Mouse (Mus musculus) left cerebral cortex, postnatal 14 days (tissue): ENCODE results near the gene Ak1. TPM values are rescaled to one million over a fixed set of nuclear protein-coding genes. Genes with fewer than 3 reads are reported as not detected.

Source experiments
- DNase-seq, 2 experiments: peaks; one replicate each; pipeline ENCODE4 v3.0.0; 2021 to 2022; ENCODE audit warnings: low spot score in 2 of 2, mixed read lengths in 1 of 2
- intact Hi-C: fragments of 180-260 bp; cut with DNase I; formaldehyde crosslinking; loops from one replicate; pipeline ENCODE4 v1.15.1; 2025
- total RNA-seq, 2 experiments: library from RNA; stranded (reverse); gene quantifications; 2 replicates each; pipeline ENCODE4 v1.2.3; 2021

Gene Ak1
- total RNA-seq, 2 experiments from 2014 or later = 162 to 164 TPM

GRCm38 (mm10) chr2:32642813-32643212 lies 21.3 kb downstream of the Ak1 start:
- no peak for DNase-seq
- intact Hi-C loops = no loop called here

- intact Hi-C loops = no loop called here
- DNase-seq = no peak
Measured at GRCm38 (mm10) chr2:32644083-32644482, 22.5 kb downstream of the Ak1 start.

GRCm38 (mm10) chr2:32644799-32645475 lies 23.4 kb downstream of the Ak1 start:
- DNase-seq = no peak
- intact Hi-C loops = no loop called here

- no peak for DNase-seq
- intact Hi-C loops = no loop called here
Measured at GRCm38 (mm10) chr2:32645647-32646046, 24.1 kb downstream of the Ak1 start.

GRCm38 (mm10) chr2:32646379-32647056 lies 25.0 kb downstream of the Ak1 start, which contains the start of gene Eng:
TSS of gene Eng (plus strand) at chr2:32646595.
- no peak for DNase-seq
- intact Hi-C loops = no loop called here

GRCm38 (mm10) chr2:32647366-32647765 lies 25.8 kb downstream of the Ak1 start:
- no peak for DNase-seq
- intact Hi-C loops = no loop called here

GRCm38 (mm10) chr2:32653764-32654163 lies 32.2 kb downstream of the Ak1 start:
- DNase-seq = no peak
- intact Hi-C loops = no loop called here

- no peak for DNase-seq
- intact Hi-C loops = no loop called here
Measured at GRCm38 (mm10) chr2:32654743-32655393, 33.3 kb downstream of the Ak1 start.

GRCm38 (mm10) chr2:32655394-32655744 lies 33.8 kb downstream of the Ak1 start:
- intact Hi-C loops = no loop called here
- DNase-seq = no peak

- no peak for DNase-seq
- intact Hi-C loops = no loop called here
Measured at GRCm38 (mm10) chr2:32655826-32656225, 34.3 kb downstream of the Ak1 start.

GRCm38 (mm10) chr2:32658873-32659272 lies 37.3 kb downstream of the Ak1 start:
- no peak for DNase-seq
- intact Hi-C loops = no loop called here

- intact Hi-C loops = no loop called here
- no peak for DNase-seq
Measured at GRCm38 (mm10) chr2:32661509-32662107, 40.0 kb downstream of the Ak1 start.

- intact Hi-C loops = no loop called here
- no peak for DNase-seq
Measured at GRCm38 (mm10) chr2:32662291-32662690, 40.7 kb downstream of the Ak1 start.

- DNase-seq = no peak
- intact Hi-C loops = no loop called here
Measured at GRCm38 (mm10) chr2:32665345-32665744, 43.8 kb downstream of the Ak1 start.

GRCm38 (mm10) chr2:32665853-32666252 lies 44.3 kb downstream of the Ak1 start:
- intact Hi-C loops = no loop called here
- DNase-seq = no peak

- no peak for DNase-seq
- intact Hi-C loops = no loop called here
Measured at GRCm38 (mm10) chr2:32667775-32668174, 46.2 kb downstream of the Ak1 start.

- DNase-seq = no peak
- intact Hi-C loops = no loop called here
Measured at GRCm38 (mm10) chr2:32668176-32668575, 46.6 kb downstream of the Ak1 start.

GRCm38 (mm10) chr2:32669876-32670275 lies 48.3 kb downstream of the Ak1 start:
- intact Hi-C loops = no loop called here
- DNase-seq = no peak

GRCm38 (mm10) chr2:32671147-32671546 lies 49.6 kb downstream of the Ak1 start:
- intact Hi-C loops = no loop called here
- no peak for DNase-seq

GRCm38 (mm10) chr2:32671907-32672595 lies 50.5 kb downstream of the Ak1 start:
- intact Hi-C loops = no loop called here
- DNase-seq = no peak
